Mouse (Mus musculus) stomach, embryonic 14.5 days (tissue): ENCODE results near the gene Fcgr2b. TPM values are rescaled to one million over a fixed set of nuclear protein-coding genes. Genes with fewer than 3 reads are reported as not detected.
"Not testable (repeated sequence)": the region's sequence is repeated elsewhere in the genome, so short reads cannot be mapped to it uniquely, and the experiment has no call there.

Source experiments
- ATAC-seq: fragments of 200-750 bp; cut with Nextera tagmentation; 2 replicates; pipeline ENCODE4 v1.8.0; 2017; ENCODE audit warnings: low read depth, moderate TSS enrichment; ENCODE audit not compliant: insufficient number of reproducible peaks, insufficient read depth, low FRiP score
- H3K27ac ChIP-seq: fragments of 300-500 bp; sonication (generic); 2 replicates; pipeline ENCODE4 v1.5.1; 2014; ENCODE audit warnings: mild to moderate bottlenecking, low read length, moderate library complexity, mixed read lengths
- H3K27me3 ChIP-seq: fragments of 300-500 bp; sonication (generic); 2 replicates; pipeline ENCODE4 v1.6.1; 2014; ENCODE audit warnings: low read length, control low read depth, mixed read lengths; ENCODE audit not compliant: control insufficient read depth, insufficient read depth
- H3K36me3 ChIP-seq: fragments of 300-500 bp; sonication (generic); 2 replicates; pipeline ENCODE4 v1.6.1; 2014; ENCODE audit warnings: mild to moderate bottlenecking, control low read depth, low read length, moderate library complexity, mixed read lengths; ENCODE audit not compliant: control insufficient read depth, insufficient read depth
- H3K4me1 ChIP-seq: fragments of 300-500 bp; sonication (generic); 2 replicates; pipeline ENCODE4 v1.6.1; 2014; ENCODE audit warnings: low read length, control low read depth, mixed read lengths; ENCODE audit not compliant: control insufficient read depth, insufficient read depth
- H3K4me2 ChIP-seq: fragments of 300-500 bp; sonication (generic); replicated peaks from 2 replicates; pipeline ENCODE4 v1.6.1; 2014; ENCODE audit warnings: low read depth, low read length, control low read depth
- H3K4me3 ChIP-seq: fragments of 300-500 bp; sonication (generic); 2 replicates; pipeline ENCODE4 v1.5.1; 2014; ENCODE audit warnings: low read depth, low read length, control low read depth
- H3K9ac ChIP-seq: fragments of 300-500 bp; sonication (generic); replicated peaks from 2 replicates; pipeline ENCODE4 v1.6.1; 2014; ENCODE audit warnings: low read depth, mild to moderate bottlenecking, control low read depth, low read length, moderate library complexity, mixed read lengths
- H3K9me3 ChIP-seq: fragments of 300-500 bp; sonication (generic); 2 replicates; pipeline ENCODE4 v1.6.1; 2016; ENCODE audit warnings: low read depth, low read length, control low read depth; ENCODE audit not compliant: control insufficient read depth
- WGBS: fragments of 180-500 bp; shearing (Covaris S2); extraction: QIAGEN DNeasy Blood & Tissue Kit; methylation state at CpG from one replicate; pipeline ENCODE4 v1.1.7; 2014; 5-methylcytosine and 5-hydroxymethylcytosine counted together
- polyA plus RNA-seq: library from polyadenylated mRNA; unstranded; fragments of >200 nt; fragmentation: Nextera tagmentation; extraction: Ambion mirVana; gene quantifications from 2 replicates; pipeline ENCODE4 v1.2.1, GENCODE M21; 2014

Fcgr2b gene
- polyA plus RNA-seq, 1 experiment from 2014 or later = 1.4 TPM

DNA sequence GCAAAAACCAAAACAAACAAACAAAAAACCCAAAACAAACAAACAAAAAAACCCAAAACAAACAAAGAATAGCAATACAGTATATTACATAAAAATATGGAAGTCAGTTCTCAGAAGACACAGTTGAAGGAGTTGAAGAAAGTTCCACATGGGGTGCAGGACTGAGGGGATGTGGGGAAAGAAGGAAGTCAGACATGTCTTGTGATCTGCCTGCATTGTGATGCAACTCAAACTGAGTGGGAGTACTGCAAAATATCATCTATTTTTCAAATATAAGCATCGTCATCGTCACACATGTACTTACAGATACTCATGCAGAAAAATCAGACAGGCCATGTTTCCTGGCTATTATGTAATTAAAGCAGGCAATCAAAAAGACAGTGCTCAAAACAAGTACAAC, 23.2 kb downstream of the Fcgr2b start:
- WGBS = 78% methylated on average over 2 of the region's 2 CpGs
- ATAC-seq = no peak

GRCm38 (mm10) chr1:170950772-170951171, 25.6 kb downstream of the Fcgr2b start:
- Histone ChIP-seq H3K27ac (no peak overlapping the region), H3K27me3 (no peaks in the 10 kb centered on the region), H3K4me2 (no peak overlapping the region), H3K36me3 (no peaks in the 10 kb centered on the region), H3K4me1 (no peaks in the 10 kb centered on the region), H3K9ac (no peak overlapping the region), H3K9me3 (0 out of 2 replicates have a peak, but pooled peaks cover 4% of the 10 kb centered on the region), H3K4me3 (no peak overlapping the region)
- no peak for ATAC-seq
- 22% methylated on average over 3 of the region's 3 CpGs for WGBS

More for the DNA sequence above, 23.2 kb downstream of the Fcgr2b start:
- H3K36me3 ChIP-seq = no peaks in the 10 kb centered on the region
- no peak overlapping the region for H3K4me2 ChIP-seq
- no peaks in the 10 kb centered on the region for H3K4me1 ChIP-seq
- no peak overlapping the region for H3K4me3 ChIP-seq
- no peak overlapping the region for H3K9ac ChIP-seq
- H3K9me3 ChIP-seq = no peaks in the 10 kb centered on the region
- no peaks in the 10 kb centered on the region for H3K27me3 ChIP-seq
- no peak overlapping the region for H3K27ac ChIP-seq

GRCm38 (mm10) chr1:170944908-170945307, 31.4 kb downstream of the Fcgr2b start:
- ATAC-seq, H3K27ac ChIP-seq: not testable (repeated sequence)

GRCm38 (mm10) chr1:170944151-170944550, 32.2 kb downstream of the Fcgr2b start:
- not testable (repeated sequence) for H3K27ac ChIP-seq, H3K9me3 ChIP-seq, ATAC-seq, H3K4me2 ChIP-seq, H3K9ac ChIP-seq, H3K27me3 ChIP-seq, H3K36me3 ChIP-seq, H3K4me1 ChIP-seq, H3K4me3 ChIP-seq
- WGBS = 97% methylated on average over 9 of the region's 9 CpGs

More at GRCm38 (mm10) chr1:170944908-170945307, 31.4 kb downstream of the Fcgr2b start:
- H3K4me1 ChIP-seq, H3K4me3 ChIP-seq, H3K9ac ChIP-seq, H3K27me3 ChIP-seq, H3K36me3 ChIP-seq, H3K4me2 ChIP-seq, H3K9me3 ChIP-seq: not testable (repeated sequence)
- 100% methylated on average over 4 of the region's 9 CpGs for WGBS

- Histone ChIP-seq H3K4me3 (no peak overlapping the region), H3K4me1 (no peaks in the 10 kb centered on the region), H3K36me3 (no peaks in the 10 kb centered on the region), H3K9me3 (no peaks in the 10 kb centered on the region; the same call in 1 of the 2 replicates), H3K27ac (no peak overlapping the region), H3K4me2 (no peak overlapping the region), H3K27me3 (no peaks in the 10 kb centered on the region), H3K9ac (no peak overlapping the region)
- ATAC-seq = no peak
- 88% methylated on average over 12 of the region's 12 CpGs for WGBS
Measured at GRCm38 (mm10) chr1:170939255-170939654, 37.1 kb downstream of the Fcgr2b start.

- Histone ChIP-seq H3K4me1 (no peaks in the 10 kb centered on the region), H3K27me3 (no peaks in the 10 kb centered on the region), H3K36me3 (no peaks in the 10 kb centered on the region), H3K9ac (no peak overlapping the region), H3K4me2 (no peak overlapping the region), H3K4me3 (no peak overlapping the region), H3K27ac (no peak overlapping the region), H3K9me3 (no peaks in the 10 kb centered on the region)
- WGBS = 40% methylated on average over 2 of the region's 2 CpGs
- ATAC-seq = no peak
Measured at GRCm38 (mm10) chr1:170934383-170934782, 42.0 kb downstream of the Fcgr2b start.

DNA sequence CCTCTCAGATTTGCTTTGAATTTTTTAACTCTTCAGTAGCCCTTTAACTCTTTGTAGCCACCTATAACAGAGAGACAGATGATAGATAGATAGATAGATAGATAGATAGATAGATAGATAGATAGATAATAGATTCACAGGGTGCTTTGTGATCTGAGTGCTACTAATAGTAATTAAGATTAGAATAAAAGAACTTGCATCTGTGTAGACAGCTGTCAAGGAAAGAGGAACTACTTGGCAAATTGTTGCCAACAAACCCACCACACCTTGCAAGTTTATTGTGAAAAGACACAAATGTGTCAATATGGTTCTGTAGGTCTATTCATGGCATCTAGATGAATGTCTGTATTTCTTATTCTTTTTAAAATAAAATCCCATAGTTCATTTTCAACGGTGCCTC, 42.4 kb downstream of the Fcgr2b start:
- no peak for ATAC-seq
- H3K36me3 ChIP-seq = no peaks in the 10 kb centered on the region
- 88% methylated on average over 1 of the region's 1 CpGs for WGBS
- H3K4me3 ChIP-seq = no peak overlapping the region
- no peak overlapping the region for H3K27ac ChIP-seq
- no peaks in the 10 kb centered on the region for H3K27me3 ChIP-seq
- H3K9ac ChIP-seq = no peak overlapping the region
- no peaks in the 10 kb centered on the region for H3K4me1 ChIP-seq
- no peak overlapping the region for H3K4me2 ChIP-seq
- H3K9me3 ChIP-seq = no peaks in the 10 kb centered on the region

- Histone ChIP-seq H3K4me3 (no peak overlapping the region), H3K9ac (no peak overlapping the region), H3K36me3 (no peaks in the 10 kb centered on the region), H3K4me1 (no peaks in the 10 kb centered on the region), H3K27ac (no peak overlapping the region), H3K4me2 (no peak overlapping the region), H3K9me3 (no peaks in the 10 kb centered on the region), H3K27me3 (no peaks in the 10 kb centered on the region)
- no peak for ATAC-seq
- WGBS = 70% methylated on average over 6 of the region's 6 CpGs
Measured at GRCm38 (mm10) chr1:170933386-170933920, 42.9 kb downstream of the Fcgr2b start.

DNA sequence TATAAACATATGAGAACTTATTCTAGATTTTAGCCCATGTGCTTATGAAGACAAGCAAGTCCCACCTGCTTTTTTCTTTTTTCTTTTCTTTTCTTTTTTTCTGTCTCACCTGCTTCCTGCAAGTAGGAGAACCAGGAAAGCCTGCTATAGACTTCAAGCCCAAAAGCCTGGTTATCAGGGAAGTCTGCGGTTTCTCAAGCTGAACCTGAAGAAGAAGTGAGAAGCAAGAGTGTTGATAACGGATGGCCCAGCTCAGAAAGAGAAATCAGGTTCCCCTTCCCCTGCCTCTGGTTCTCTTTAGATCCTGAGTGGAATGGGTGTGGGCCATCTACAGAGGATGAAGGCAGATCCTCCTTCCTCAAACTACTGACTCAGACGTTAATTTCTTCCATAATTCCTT, 44.3 kb downstream of the Fcgr2b start:
- H3K27me3 ChIP-seq = no peaks in the 10 kb centered on the region
- H3K4me1 ChIP-seq = no peaks in the 10 kb centered on the region
- H3K36me3 ChIP-seq = no peaks in the 10 kb centered on the region
- H3K27ac ChIP-seq = no peak overlapping the region
- no peaks in the 10 kb centered on the region for H3K9me3 ChIP-seq
- H3K4me3 ChIP-seq = no peak overlapping the region
- H3K4me2 ChIP-seq = no peak overlapping the region
- 76% methylated on average over 3 of the region's 3 CpGs for WGBS
- no peak overlapping the region for H3K9ac ChIP-seq
- ATAC-seq = no peak
